Mouse (Mus musculus) adrenal gland, postnatal 10 days (tissue): ENCODE results near the gene Olfr1049. TPM values are rescaled to one million over a fixed set of nuclear protein-coding genes. Genes with fewer than 3 reads are reported as not detected.
"Not testable (repeated sequence)": the region's sequence is repeated elsewhere in the genome, so short reads cannot be mapped to it uniquely, and the experiment has no call there.

Experiments used
- DNase-seq: peaks from one replicate; pipeline ENCODE4 v3.0.0; 2021; ENCODE audit warnings: mixed read lengths
- long read RNA-seq, 2 experiments: library from polyadenylated mRNA; stranded (forward); transcript quantifications; one replicate each; pipeline ENCODE4 v2.0.0; 2021
- total RNA-seq, 2 experiments: library from RNA; stranded (reverse); gene quantifications; 2 replicates each; pipeline ENCODE4 v1.2.3; 2021

Olfr1049 gene
- not detected for total RNA-seq
- long read RNA-seq, experiment 1, result 0 reads
- long read RNA-seq, experiment 2, result 0 reads

DNA sequence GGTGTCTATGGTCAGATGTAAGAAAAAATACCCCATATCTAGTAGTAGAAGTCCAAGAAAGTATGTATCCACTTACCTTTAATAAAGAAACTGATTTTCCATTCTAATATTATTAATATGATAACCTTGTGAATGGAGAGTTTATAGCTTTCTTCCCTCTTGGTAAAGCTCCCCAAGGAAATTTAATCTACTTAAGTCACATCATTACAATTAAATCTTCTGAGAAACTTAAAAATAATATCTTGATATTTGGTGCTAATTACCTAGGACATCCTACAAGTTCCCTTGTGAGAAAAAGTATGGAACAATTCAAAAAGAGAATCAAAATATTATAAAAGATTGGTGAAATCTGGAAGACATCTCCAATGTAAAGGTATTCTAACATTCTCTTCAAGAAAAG lies at the start of gene Olfr1049:
Gene Olfr1049 (minus strand): TSS at position 101 of the 400 bp plus-strand sequence.
- not testable (repeated sequence) for DNase-seq

- DNase-seq, result no peak
Observed at GRCm38 (mm10) chr2:86292155-86292554, 34.0 kb upstream of the Olfr1049 start, which contains the start of gene Olfr1052. Gene Olfr1052 (plus strand): TSS chr2:86292455.

DNA sequence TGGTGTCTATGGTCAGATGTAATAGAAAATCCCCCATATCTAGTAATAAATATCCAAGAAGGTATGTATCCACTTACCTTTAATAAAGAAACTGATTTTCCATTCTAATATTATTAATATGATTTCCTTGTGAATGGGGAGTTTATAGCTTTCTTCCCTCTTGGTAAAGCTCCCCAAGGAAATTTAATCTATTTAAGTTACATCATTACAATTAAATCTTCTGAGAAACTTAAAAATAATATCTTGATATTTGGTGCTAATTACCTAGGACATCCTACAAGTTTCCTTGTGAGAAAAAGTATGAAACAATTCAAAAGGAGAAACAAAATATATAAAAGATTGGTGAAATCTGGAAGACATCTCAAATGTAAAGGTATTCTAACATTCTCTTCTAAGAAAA lies 20.9 kb upstream of the Olfr1049 start, which contains the start of gene Olfr1051:
Gene Olfr1051 (minus strand): TSS at position 101 of the 400 bp plus-strand sequence.
- not testable (repeated sequence) for DNase-seq

DNA sequence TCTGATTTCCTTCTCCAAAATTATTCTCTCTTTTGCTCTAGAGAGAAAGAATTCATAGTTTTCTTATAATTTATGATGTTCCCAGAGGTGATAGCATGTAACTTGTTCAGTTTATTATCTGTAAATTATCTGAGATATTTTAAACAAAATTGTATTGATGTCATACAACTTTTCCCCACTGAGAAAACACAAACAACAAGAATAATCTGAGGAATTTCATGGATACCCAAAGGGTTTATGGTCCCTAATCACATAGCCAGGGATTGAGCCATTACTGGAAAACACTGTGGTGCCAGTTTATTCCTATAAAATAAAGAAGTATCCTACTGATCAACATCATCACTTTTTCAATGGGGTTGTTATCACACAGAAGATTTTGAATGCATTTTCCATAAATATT lies 17.9 kb downstream of the Olfr1049 start, which contains the start of gene Olfr1048:
Gene Olfr1048 (minus strand): TSS at position 101 of the 400 bp plus-strand sequence.
- DNase-seq, result no peak

DNA sequence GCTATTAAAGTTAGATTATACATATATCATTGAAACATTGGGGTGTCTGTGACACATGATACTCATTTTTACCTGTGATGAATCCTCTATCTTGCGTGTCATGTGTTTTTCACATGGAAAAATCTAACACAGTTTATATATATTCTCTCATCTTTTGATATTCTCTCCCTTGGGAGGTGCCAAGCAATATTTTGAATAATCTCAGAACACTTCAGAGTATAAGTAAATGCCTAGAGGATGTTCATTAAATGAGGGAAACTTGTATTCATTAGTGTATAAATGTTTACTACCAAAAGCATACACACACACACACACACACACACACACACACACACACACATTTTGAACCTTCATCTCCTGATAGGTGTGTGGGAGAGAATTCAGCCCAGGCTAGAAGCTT lies 26.8 kb downstream of the Olfr1049 start, which contains the start of gene Olfr1047:
Gene Olfr1047 (minus strand): TSS at position 101 of the 400 bp plus-strand sequence.
- DNase-seq, result no peak

- no peak for DNase-seq
Observed at GRCm38 (mm10) chr2:86219214-86219613, 38.9 kb downstream of the Olfr1049 start, which contains the start of gene Olfr1046. Gene Olfr1046 (minus strand): TSS chr2:86219314.

Other genes with a start within 250 kb of the Olfr1049 start
- gene Olfr1033, start 237.7 kb downstream of the Olfr1049 start, total RNA-seq, result 1 to 10 TPM; 2.8 to 3.9 TPM
- under 1 TPM; 0.12 to 0.15 TPM for gene Olfr1034, start 212.5 kb downstream of the Olfr1049 start, total RNA-seq
- gene Olfr1036, start 184.3 kb downstream of the Olfr1049 start, total RNA-seq, result not detected
- not detected for gene Olfr1037, start 170.9 kb downstream of the Olfr1049 start, total RNA-seq
- gene Olfr1039, start 122.4 kb downstream of the Olfr1049 start, total RNA-seq, result not detected
- not detected for gene Olfr1040, start 111.6 kb downstream of the Olfr1049 start, total RNA-seq
- gene Olfr1042, start 96.5 kb downstream of the Olfr1049 start, total RNA-seq, result not detected
- gene Olfr1043, start 90.8 kb downstream of the Olfr1049 start, total RNA-seq, result not detected
- not detected for gene Olfr1044, start 80.5 kb downstream of the Olfr1049 start, total RNA-seq
- gene Olfr52, start 72.6 kb downstream of the Olfr1049 start, total RNA-seq, result not detected
- not detected for gene Olfr1045, start 55.3 kb downstream of the Olfr1049 start, total RNA-seq
- gene Olfr1046, start 39.0 kb downstream of the Olfr1049 start, total RNA-seq, result not detected
- gene Olfr1047, start 26.9 kb downstream of the Olfr1049 start, total RNA-seq, result not detected
- gene Olfr1048, start 18.0 kb downstream of the Olfr1049 start, total RNA-seq, result not detected
- gene Olfr1051, start 20.8 kb upstream of the Olfr1049 start, total RNA-seq, result not detected
- gene Olfr1052, start 34.1 kb upstream of the Olfr1049 start, total RNA-seq, result not detected
- gene Olfr1053, start 57.0 kb upstream of the Olfr1049 start, total RNA-seq, result not detected
- not detected for gene Olfr1054, start 77.1 kb upstream of the Olfr1049 start, total RNA-seq
- not detected for gene Olfr1055, start 92.0 kb upstream of the Olfr1049 start, total RNA-seq
- not detected for gene Olfr1056, start 104.1 kb upstream of the Olfr1049 start, total RNA-seq
- gene Olfr1057, start 120.1 kb upstream of the Olfr1049 start, total RNA-seq, result not detected
- not detected for gene Olfr1058, start 130.2 kb upstream of the Olfr1049 start, total RNA-seq
- not detected for gene Olfr1061, start 155.7 kb upstream of the Olfr1049 start, total RNA-seq
- not detected for gene Olfr1062, start 168.4 kb upstream of the Olfr1049 start, total RNA-seq
- not detected for gene Olfr1065, start 192.3 kb upstream of the Olfr1049 start, total RNA-seq
- not detected for gene Olfr1066, start 197.9 kb upstream of the Olfr1049 start, total RNA-seq
- gene Olfr228, start 229.1 kb upstream of the Olfr1049 start, total RNA-seq, result not detected